Mouse (Mus musculus): ENCODE data around the gene Ptger1. TPM values are rescaled to one million over a fixed set of nuclear protein-coding genes. Genes with fewer than 3 reads are reported as not detected.

Gene Ptger1
- polyA plus RNA-seq, 1 experiment: 21.8 TPM

GRCm38 (mm10) chr8:83719693-83720092 is 53.2 kb downstream of the Ptger1 start:
- H3K36me3 ChIP-seq (ENCODE audit: control insufficient read depth, insufficient read depth, low read length): no peaks in the 10 kb centered on the region; the same call in 1 of the 2 replicates

DNA sequence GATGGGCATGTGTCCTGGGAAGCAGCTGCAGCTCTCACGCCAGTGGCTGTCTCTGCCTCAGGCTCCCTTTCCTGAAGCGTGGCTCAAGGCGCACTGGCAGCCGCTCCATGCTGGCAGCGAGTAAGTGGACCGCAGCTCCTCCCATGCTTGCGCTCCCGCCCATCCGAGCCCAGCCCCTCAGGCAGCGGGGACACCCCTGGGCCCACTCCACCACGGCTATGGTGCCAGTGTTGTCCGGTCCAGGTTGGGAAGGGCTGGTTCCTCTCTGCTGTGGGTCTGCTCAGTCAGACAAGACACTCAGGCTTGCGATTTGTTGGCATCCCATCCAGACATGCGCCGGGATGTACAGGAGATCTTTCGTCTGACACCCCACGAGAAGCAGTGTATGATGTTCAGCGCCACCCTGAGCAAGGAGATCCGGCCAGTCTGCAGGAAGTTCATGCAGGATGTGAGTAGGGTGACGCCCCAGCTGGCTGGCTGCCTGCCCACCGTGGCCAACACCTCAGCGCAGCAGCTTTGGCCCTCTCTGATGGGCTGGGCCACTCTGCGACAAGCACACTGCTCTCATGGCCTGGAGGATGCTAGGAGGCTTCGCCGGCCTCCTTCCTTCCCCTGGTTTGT is 55.0 kb downstream of the Ptger1 start:
- Histone ChIP-seq H3K4me3 (ENCODE audit: insufficient read depth, low read depth, low read length) (no peak overlapping the region), H3K4me1 (ENCODE audit: control insufficient read depth, insufficient read depth, low read length) (peaks cover 4% of the 10 kb centered on the region; the same call in 1 of the 2 replicates), H3K36me3 (ENCODE audit: control insufficient read depth, insufficient read depth, low read length) (no peaks in the 10 kb centered on the region; the same call in 1 of the 2 replicates), H3K27ac (ENCODE audit: insufficient read depth, low read depth, low read length) (peak overlapping the region; percentile 24; the same call in 1 of the 2 replicates), H3K27me3 (replicated peaks; ENCODE audit: control insufficient read depth, insufficient read depth, low read length) (no peaks in the 10 kb centered on the region)
- WGBS: 71% methylated on average over 25 of the region's 25 CpGs
- peak; percentile 92 for DNase-seq
- TF ChIP-seq CTCF (conservative IDR thresholded peaks at IDR 0.05; ENCODE audit: insufficient read depth, insufficient read length, low read depth, low read length): no peak

More at GRCm38 (mm10) chr8:83719693-83720092, 53.2 kb downstream of the Ptger1 start:
- Histone ChIP-seq H3K27me3 (replicated peaks; ENCODE audit: control insufficient read depth, insufficient read depth, low read length) (no peaks in the 10 kb centered on the region), H3K4me3 (ENCODE audit: insufficient read depth, low read depth, low read length) (no peak overlapping the region), H3K27ac (ENCODE audit: insufficient read depth, low read depth, low read length) (no peak overlapping the region), H3K4me1 (ENCODE audit: control insufficient read depth, insufficient read depth, low read length) (peaks cover 10% of the 10 kb centered on the region; the same call in 1 of the 2 replicates)
- no peak for TF ChIP-seq CTCF (conservative IDR thresholded peaks at IDR 0.05; ENCODE audit: insufficient read depth, insufficient read length, low read depth, low read length)
- TF ChIP-seq POLR2A (IDR thresholded peaks at IDR 0.05; ENCODE audit: low read depth, low read length): no peak
- WGBS: 88% methylated on average over 2 of the region's 2 CpGs
- DNase-seq: no peak

Other genes starting within 250 kb of the Ptger1 start
- 15.9 and 24.5 TPM in 2 replicates for gene Scoc, start 208.3 kb upstream of the Ptger1 start, polyA plus RNA-seq (2012; rRNA removed)
- gene Olfr370, start 130.9 kb upstream of the Ptger1 start, polyA plus RNA-seq (2012; rRNA removed): not detected in 2 replicates
- 704 and 720 TPM in 2 replicates for gene Ndufb7, start 100.0 kb upstream of the Ptger1 start, polyA plus RNA-seq (2012; rRNA removed)
- gene Tecr, start 58.7 kb upstream of the Ptger1 start, polyA plus RNA-seq (2012; rRNA removed): 793 and 827 TPM in 2 replicates
- gene Dnajb1, start 58.5 kb upstream of the Ptger1 start, polyA plus RNA-seq (2012; rRNA removed): 32.2 and 33.2 TPM in 2 replicates
- gene Gipc1, start 14.0 kb upstream of the Ptger1 start, polyA plus RNA-seq (2012; rRNA removed): 57.6 and 66.6 TPM in 2 replicates
- gene Pkn1, start 32.5 kb downstream of the Ptger1 start, polyA plus RNA-seq (2012; rRNA removed): 81.9 and 98.1 TPM in 2 replicates
- gene Ddx39, start 48.5 kb downstream of the Ptger1 start, polyA plus RNA-seq (2012; rRNA removed): 25.1 and 28.7 TPM in 2 replicates
- gene Adgre5, start 74.6 kb downstream of the Ptger1 start, polyA plus RNA-seq (2012; rRNA removed): 45.1 and 46.6 TPM in 2 replicates
- 28.7 and 44.4 TPM in 2 replicates for gene Adgrl1, start 233.4 kb downstream of the Ptger1 start, polyA plus RNA-seq (2012; rRNA removed)

All from kidney, adult 2 months (tissue).